Mouse (Mus musculus) subcutaneous adipose tissue, adult 2 months (tissue): ENCODE data around the gene Vmn1r93. TPM values are rescaled to one million over a fixed set of nuclear protein-coding genes. Genes with fewer than 3 reads are reported as not detected.

Source experiments
- polyA plus RNA-seq: library from polyadenylated mRNA; depleted of rRNA; stranded (reverse); fragments of >200 nt; gene quantifications from 2 replicates; pipeline ENCODE4 v1.2.3, GENCODE M21; 2012; ENCODE audit warnings: low replicate concordance; rRNA removed

Vmn1r93 gene
- polyA plus RNA-seq, result not detected in 2 replicates

DNA sequence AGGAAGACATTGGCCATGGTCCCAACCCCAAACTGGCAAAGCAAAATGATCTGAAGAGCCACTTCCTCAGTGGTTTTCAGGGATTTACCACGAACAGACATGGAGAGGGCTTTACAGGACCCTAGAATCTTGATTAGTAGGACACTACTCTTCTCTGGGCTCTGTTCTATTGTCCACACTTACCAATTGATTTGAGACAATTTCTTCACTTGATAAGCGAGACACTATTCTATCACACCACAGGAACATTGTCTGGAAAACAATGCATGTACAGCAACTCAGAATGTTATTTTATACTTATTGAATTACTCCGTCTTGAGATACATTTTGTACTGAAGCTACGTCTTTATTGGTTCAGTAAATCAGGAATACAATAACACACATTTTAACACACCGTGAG is at the start of gene Vmn1r93:
Gene Vmn1r93 (minus strand): TSS at position 101 of the 400 bp plus-strand sequence.

DNA sequence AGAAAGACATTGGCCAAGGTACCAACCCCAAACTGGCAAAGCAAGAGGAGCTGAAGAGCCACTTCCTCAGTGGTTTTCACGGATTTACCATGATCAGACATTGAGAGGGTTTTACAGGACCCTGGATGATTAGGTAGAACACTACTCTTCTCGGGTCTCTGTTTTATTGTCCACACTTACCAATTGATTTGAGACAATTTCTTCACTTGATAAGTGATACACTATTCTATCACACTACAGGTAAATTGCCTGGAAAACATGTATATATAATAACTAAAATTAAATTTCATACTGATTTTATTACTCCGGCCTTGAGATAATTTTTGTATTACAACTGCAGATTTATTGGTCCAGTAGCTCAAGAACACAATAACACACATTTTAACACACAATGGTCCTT is 29.4 kb upstream of the Vmn1r93 start, which contains the start of gene Vmn1r94:
Gene Vmn1r94 (minus strand): TSS at position 101 of the 400 bp plus-strand sequence.

DNA sequence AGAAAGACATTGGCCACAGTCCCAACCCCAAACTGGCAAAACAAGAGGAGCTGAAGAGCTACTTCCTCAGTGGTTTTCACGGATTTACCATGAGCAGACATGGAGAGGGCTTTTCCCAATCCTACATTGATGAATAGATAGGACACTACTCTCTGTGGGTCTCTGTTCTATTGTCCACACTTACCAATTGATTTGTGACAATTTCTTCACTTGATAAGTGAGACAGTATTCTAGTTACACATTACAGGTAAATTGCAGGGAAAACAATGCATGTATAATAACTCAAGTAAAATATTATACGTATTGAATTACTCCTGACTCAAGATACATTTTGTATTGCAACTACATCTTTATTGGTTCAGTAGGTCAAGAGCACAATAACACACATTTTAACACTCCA is 16.4 kb downstream of the Vmn1r93 start, which contains the start of gene Gm16442:
Gene Gm16442 (minus strand): TSS at position 101 of the 400 bp plus-strand sequence.

DNA sequence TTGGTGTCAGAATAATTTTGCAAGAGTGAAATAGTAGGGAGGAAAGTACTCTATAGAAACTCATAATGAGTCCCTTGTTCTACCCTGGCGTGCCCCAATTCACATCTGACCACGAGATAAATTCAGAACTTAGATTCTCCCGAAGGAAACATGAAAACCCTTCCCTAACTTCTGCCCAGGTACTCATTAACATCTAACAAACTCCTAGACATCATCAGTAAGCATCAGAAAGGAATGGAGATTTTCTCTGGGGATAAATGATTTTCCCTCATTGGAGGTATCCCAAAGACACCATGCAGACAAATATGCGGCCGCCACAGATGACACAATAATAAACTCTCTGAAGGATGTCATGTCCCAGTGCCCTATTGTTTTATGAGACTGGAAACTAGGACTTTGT is 39.5 kb downstream of the Vmn1r93 start, which contains the start of gene Vmn1r91:
Gene Vmn1r91 (plus strand): TSS at position 301 of the 400 bp plus-strand sequence.

Other genes starting within 250 kb of the Vmn1r93 start
- gene Pvr, start 217.9 kb downstream of the Vmn1r93 start, polyA plus RNA-seq, result 22.2 and 29.8 TPM in 2 replicates
- 0.07 and 0.10 TPM in 2 replicates for gene Igsf23, start 188.3 kb downstream of the Vmn1r93 start, polyA plus RNA-seq
- not detected in 2 replicates for gene Ceacam20, start 173.7 kb downstream of the Vmn1r93 start, polyA plus RNA-seq
- not detected in 2 replicates for gene Nlrp9b, start 147.6 kb downstream of the Vmn1r93 start, polyA plus RNA-seq
- not detected in 2 replicates for gene Vmn1r91, start 39.4 kb downstream of the Vmn1r93 start, polyA plus RNA-seq
- not detected in 2 replicates for gene Gm16442, start 16.5 kb downstream of the Vmn1r93 start, polyA plus RNA-seq
- not detected in 2 replicates for gene Vmn1r94, start 29.3 kb upstream of the Vmn1r93 start, polyA plus RNA-seq
- not detected in 2 replicates for gene Vmn1r95, start 54.6 kb upstream of the Vmn1r93 start, polyA plus RNA-seq
- gene Gm6164, start 66.5 kb upstream of the Vmn1r93 start, polyA plus RNA-seq, result not detected in 2 replicates
- gene Gm4498, start 94.7 kb upstream of the Vmn1r93 start, polyA plus RNA-seq, result not detected in 2 replicates
- gene Gm5890, start 123.7 kb upstream of the Vmn1r93 start, polyA plus RNA-seq, result not detected in 2 replicates
- not detected in 2 replicates for gene Gm4133, start 195.0 kb upstream of the Vmn1r93 start, polyA plus RNA-seq
- not detected in 2 replicates for gene Gm5728, start 236.3 kb upstream of the Vmn1r93 start, polyA plus RNA-seq